Mouse (Mus musculus) heart, postnatal 0 days (tissue): ENCODE measurements at regions not wholly inside any gene's neighbourhood (a gene's known extent, or its start where the extent isn't known, plus 50 kb on each side); places are given as distances from the start of the nearest gene placed in this dataset.

ENCODE experiments used
- ATAC-seq: fragments of 200-750 bp; cut with Nextera tagmentation; 2 replicates; pipeline ENCODE4 v1.8.0; 2017; ENCODE audit warnings: low read depth, moderate number of reproducible peaks, moderate library complexity; ENCODE audit not compliant: insufficient read depth
- DNase-seq: peaks from one replicate; pipeline ENCODE4 v3.0.0-alpha.2; 2016; ENCODE audit warnings: low spot score
- H3K27ac ChIP-seq: fragments of 300-500 bp; sonication (generic); 2 replicates; pipeline ENCODE4 v1.5.1; 2014; ENCODE audit warnings: low read depth, mild to moderate bottlenecking
- H3K27me3 ChIP-seq: fragments of 300-500 bp; sonication (generic); 2 replicates; pipeline ENCODE4 v1.6.1; 2014; ENCODE audit warnings: low read length, mixed read lengths; ENCODE audit not compliant: control insufficient read depth, insufficient read depth
- H3K36me3 ChIP-seq: fragments of 300-500 bp; sonication (generic); replicated peaks from 2 replicates; pipeline ENCODE4 v1.6.1; 2014; ENCODE audit warnings: low read length, mixed read lengths; ENCODE audit not compliant: control insufficient read depth, insufficient read depth
- H3K4me1 ChIP-seq: fragments of 300-500 bp; sonication (generic); 2 replicates; pipeline ENCODE4 v1.6.1; 2014; ENCODE audit warnings: antibody characterized with exemption; ENCODE audit not compliant: control insufficient read depth, insufficient read depth
- H3K4me2 ChIP-seq: fragments of 300-500 bp; sonication (generic); 2 replicates; pipeline ENCODE4 v1.6.1; 2014; ENCODE audit warnings: low read depth, mild to moderate bottlenecking, low read length, moderate library complexity
- H3K4me3 ChIP-seq: fragments of 300-500 bp; sonication (generic); 2 replicates; pipeline ENCODE4 v1.5.1; 2014; ENCODE audit warnings: low read depth, low read length
- H3K9ac ChIP-seq: fragments of 300-500 bp; sonication (generic); replicated peaks from 2 replicates; pipeline ENCODE4 v1.6.1; 2014; ENCODE audit warnings: low read depth, low read length, mixed read lengths
- H3K9me3 ChIP-seq: fragments of 300-500 bp; sonication (generic); replicated peaks from 2 replicates; pipeline ENCODE4 v1.6.1; 2016; ENCODE audit warnings: low read length; ENCODE audit not compliant: control insufficient read depth
- CTCF ChIP-seq: IDR thresholded peaks from 2 replicates; pipeline ENCODE4 v1.5.1; 2016; ENCODE audit warnings: antibody characterized with exemption, control low read depth, low read depth
- EP300 ChIP-seq: IDR thresholded peaks from 2 replicates; pipeline ENCODE4 v1.6.1; 2016; ENCODE audit warnings: antibody characterized with exemption, low read depth
- WGBS: fragments of 180-500 bp; shearing (Covaris S2); extraction: QIAGEN DNeasy Blood & Tissue Kit; methylation state at CpG from one replicate; pipeline ENCODE4 v1.1.7; 2014; 5-methylcytosine and 5-hydroxymethylcytosine counted together

GRCm38 (mm10) chr8:46411877-46412625 is 58.8 kb upstream of the Acsl1 start:
- Histone ChIP-seq H3K9ac (no peak overlapping the region), H3K36me3 (no peaks in the 10 kb centered on the region), H3K27me3 (no peaks in the 10 kb centered on the region), H3K27ac (no peak overlapping the region), H3K4me1 (0 out of 2 replicates have a peak, but pooled peaks cover 11% of the 10 kb centered on the region), H3K4me2 (no peak overlapping the region), H3K4me3 (no peak overlapping the region), H3K9me3 (no peaks in the 10 kb centered on the region)
- TF ChIP-seq CTCF (no peak), EP300 (no peak)
- DNase-seq, result no peak
- WGBS, result 84% methylated on average over 11 of the region's 11 CpGs
- ATAC-seq, result no peak

GRCm38 (mm10) chr8:46413349-46414024 is 57.4 kb upstream of the Acsl1 start:
- Histone ChIP-seq H3K9ac (no peak overlapping the region), H3K27ac (peak overlapping the region; percentile 88), H3K4me2 (no peak overlapping the region), H3K27me3 (no peaks in the 10 kb centered on the region), H3K4me3 (no peak overlapping the region), H3K36me3 (no peaks in the 10 kb centered on the region), H3K9me3 (no peaks in the 10 kb centered on the region), H3K4me1 (0 out of 2 replicates have a peak, but pooled peaks cover 11% of the 10 kb centered on the region)
- DNase-seq (peak; percentile 50), ATAC-seq (peak; percentile 59)
- WGBS, result 63% methylated on average over 9 of the region's 9 CpGs
- no peak for TF ChIP-seq CTCF
- TF ChIP-seq EP300, result no peak

GRCm38 (mm10) chr8:46414874-46415273 is 56.0 kb upstream of the Acsl1 start:
- no peaks in the 10 kb centered on the region for H3K36me3 ChIP-seq
- no peaks in the 10 kb centered on the region for H3K27me3 ChIP-seq
- no peak overlapping the region for H3K4me2 ChIP-seq
- no peak overlapping the region for H3K9ac ChIP-seq
- H3K9me3 ChIP-seq, result no peaks in the 10 kb centered on the region
- peak overlapping the region; percentile 88 for H3K27ac ChIP-seq
- peak; percentile 90 for DNase-seq
- TF ChIP-seq EP300 (peak; percentile 73), CTCF (no peak)
- ATAC-seq, result peak; percentile 88
- no peak overlapping the region for H3K4me3 ChIP-seq
- 0 out of 2 replicates have a peak, but pooled peaks cover 11% of the 10 kb centered on the region for H3K4me1 ChIP-seq
- WGBS, result 22% methylated on average over 6 of the region's 6 CpGs

- DNase-seq (no peak), ATAC-seq (no peak)
- no peak overlapping the region for H3K27ac ChIP-seq
- TF ChIP-seq CTCF, result no peak
- no peak for TF ChIP-seq EP300
- no peaks in the 10 kb centered on the region for H3K36me3 ChIP-seq
- peaks cover 7% of the 10 kb centered on the region for H3K4me1 ChIP-seq
- whole genome bisulfite sequencing, result 81% methylated on average over 5 of the region's 5 CpGs
- H3K4me2 ChIP-seq, result no peak overlapping the region
- no peak overlapping the region for H3K9ac ChIP-seq
- no peaks in the 10 kb centered on the region for H3K27me3 ChIP-seq
- no peak overlapping the region for H3K4me3 ChIP-seq
- H3K9me3 ChIP-seq, result no peaks in the 10 kb centered on the region
Measured at GRCm38 (mm10) chr8:46419402-46419801, 51.4 kb upstream of the Acsl1 start.

GRCm38 (mm10) chr8:46420476-46420875 is 50.4 kb upstream of the Acsl1 start:
- TF ChIP-seq EP300 (no peak), CTCF (no peak)
- 94% methylated on average over 8 of the region's 8 CpGs for WGBS
- Histone ChIP-seq H3K4me3 (no peak overlapping the region), H3K27ac (no peak overlapping the region), H3K9me3 (no peaks in the 10 kb centered on the region), H3K9ac (no peak overlapping the region), H3K4me2 (no peak overlapping the region), H3K4me1 (peaks cover 7% of the 10 kb centered on the region), H3K36me3 (no peaks in the 10 kb centered on the region), H3K27me3 (no peaks in the 10 kb centered on the region)
- no peak for DNase-seq
- ATAC-seq, result no peak
